In genomic region chr2:109989679-109990473, GRCm38 (mm10) we compare ENCODE assay signal across 12 mouse cellular contexts. TPM values are rescaled to one million over a fixed set of nuclear protein-coding genes. Genes with fewer than 3 reads are reported as not detected.
DNase-seq lines count a peak whose midpoint lies in the region; ATAC-seq and TF ChIP-seq lines count a peak whose summit lies in the region.
"Had no signal": no experiment of that assay in that cellular context is flagged by ENCODE, and none has a peak within 500 bp of the region (broad histone marks: within the 10 kb centered on the region; RNA-seq: fewer than 3 reads in every experiment).

No protein-coding gene starts in this region.

- DNase-seq in kidney, adult 2 months = peak; percentile 58
- no peak for DNase-seq in kidney, adult 18-20 months
- DNase-seq in embryo, embryonic 9.5 days (ENCODE audit: extremely low spot score) = peak; percentile 36
- no peak for DNase-seq in limb, embryonic 10.5 days (ENCODE audit: low spot score)
- no peak for DNase-seq in cerebellum, adult 9-10 months
- no peak for DNase-seq in lung, postnatal 36 days
- DNase-seq in adrenal gland, adult 8-10 months = no peak
- DNase-seq: cerebellum, postnatal 14 days; gastrocnemius, postnatal 36 days; liver, embryonic 13.5 days had no signal

- TF ChIP-seq CTCF in kidney, adult 2 months (conservative IDR thresholded peaks at IDR 0.05; ENCODE audit: insufficient read depth, insufficient read length, low read depth, low read length) = no peak

- H3K4me2 ChIP-seq in embryonic facial prominence, embryonic 12.5 days (replicated peaks) = no peak overlapping the region
- H3K4me2 ChIP-seq: liver, embryonic 13.5 days had no signal

- no peaks in the 10 kb centered on the region for H3K9me3 ChIP-seq in embryonic facial prominence, embryonic 12.5 days
- no peaks in the 10 kb centered on the region for H3K9me3 ChIP-seq in limb, embryonic 10.5 days (replicated peaks)
- H3K9me3 ChIP-seq: liver, embryonic 13.5 days had no signal

- H3K4me1 ChIP-seq in kidney, adult 2 months (ENCODE audit: control insufficient read depth, insufficient read depth, low read length) = peaks cover 45% of the 10 kb centered on the region
- peaks cover 53% of the 10 kb centered on the region for H3K4me1 ChIP-seq in embryonic facial prominence, embryonic 12.5 days
- H3K4me1 ChIP-seq in limb, embryonic 10.5 days = peaks cover 83% of the 10 kb centered on the region

- no peak for ATAC-seq in embryonic facial prominence, embryonic 12.5 days (ENCODE audit: insufficient number of reproducible peaks, insufficient read depth, low FRiP score, low TSS enrichment)
- ATAC-seq: inflammation-experienced regulatory T-cells, adult 6 months had no signal

- 38% methylated on average over 8 of the region's 8 CpGs for WGBS in kidney, adult 2 months
- 46% methylated on average over 8 of the region's 8 CpGs for WGBS in embryonic facial prominence, embryonic 12.5 days
- 53% methylated on average over 8 of the region's 8 CpGs for WGBS in limb, embryonic 10.5 days

- H3K9ac ChIP-seq in embryonic facial prominence, embryonic 12.5 days = no peak overlapping the region
- H3K9ac ChIP-seq: liver, embryonic 13.5 days had no signal

- H3K27ac ChIP-seq in kidney, adult 2 months (ENCODE audit: insufficient read depth, low read depth, low read length) = 0 out of 2 replicates have a peak overlapping the region, but pooled peaks have one; percentile 35
- H3K27ac ChIP-seq in embryonic facial prominence, embryonic 12.5 days = peak overlapping the region; percentile 54; the same call in 1 of the 2 replicates
- peak overlapping the region; percentile 30 for H3K27ac ChIP-seq in limb, embryonic 10.5 days
- H3K27ac ChIP-seq: liver, embryonic 13.5 days had no signal

- no peak overlapping the region for H3K4me3 ChIP-seq in kidney, adult 2 months (ENCODE audit: insufficient read depth, low read depth, low read length)
- H3K4me3 ChIP-seq in embryonic facial prominence, embryonic 12.5 days = no peak overlapping the region
- H3K4me3 ChIP-seq in limb, embryonic 10.5 days = no peak overlapping the region
- H3K4me3 ChIP-seq: liver, embryonic 13.5 days had no signal

- no peak for TF ChIP-seq POLR2A in kidney, adult 2 months (IDR thresholded peaks at IDR 0.05; ENCODE audit: low read depth, low read length)

- H3K27me3 ChIP-seq in kidney, adult 2 months (replicated peaks; ENCODE audit: control insufficient read depth, insufficient read depth, low read length) = no peaks in the 10 kb centered on the region
- H3K27me3 ChIP-seq in embryonic facial prominence, embryonic 12.5 days = no peaks in the 10 kb centered on the region
- no peaks in the 10 kb centered on the region for H3K27me3 ChIP-seq in limb, embryonic 10.5 days (ENCODE audit: low read depth, poor library complexity, severe bottlenecking)

- no peaks in the 10 kb centered on the region for H3K36me3 ChIP-seq in kidney, adult 2 months (ENCODE audit: control insufficient read depth, insufficient read depth, low read length)
- no peaks in the 10 kb centered on the region for H3K36me3 ChIP-seq in embryonic facial prominence, embryonic 12.5 days
- 0 out of 2 replicates have a peak, but pooled peaks cover 2% of the 10 kb centered on the region for H3K36me3 ChIP-seq in limb, embryonic 10.5 days
- H3K36me3 ChIP-seq: liver, embryonic 13.5 days had no signal

RNA-seq across cellular contexts. Expression of gene Ccdc34, which starts 27.7 kb away (rescaled TPM):
- 4.2 and 4.6 TPM in 2 replicates for polyA plus RNA-seq in kidney, adult 2 months (2012; rRNA removed)
- polyA plus RNA-seq in embryonic facial prominence, embryonic 12.5 days (2016; fragmentation: Nextera tagmentation; extraction: Ambion mirVana) = 45.7 and 51.0 TPM in 2 replicates
- polyA plus RNA-seq in limb, embryonic 10.5 days (2016; fragmentation: Nextera tagmentation; extraction: Ambion mirVana) = 49.3 and 57.2 TPM in 2 replicates
- 10 to 100 TPM in 2 of 4 experiments, 1 to 10 TPM in 2; 5.1 to 10.5 (median 8.9) TPM for total RNA-seq in adrenal gland, adult 8-10 months (2022)

Comparison
In these comparisons a context has a peak if more than half of its experiments do, and no peak if none do; other contexts are left out.
1. DNase-seq: peak in kidney, adult 2 months (single experiment) and embryo, embryonic 9.5 days (single experiment); none in kidney, adult 18-20 months (single experiment), limb, embryonic 10.5 days (single experiment), cerebellum, adult 9-10 months (single experiment), lung, postnatal 36 days (single experiment) and adrenal gland, adult 8-10 months (single experiment).
2. Peak in every context shown above with its lines, with median percentiles within 50 percentile points of each other: H3K27ac ChIP-seq.